Mouse (Mus musculus) MEL (cell line): ENCODE measurements around the gene Mrgpra6. TPM values are rescaled to one million over a fixed set of nuclear protein-coding genes. Genes with fewer than 3 reads are reported as not detected.
A peak's percentile ranks its signal among the peaks of the same experiment; 100 is the strongest.

Experiments
- DNase-seq: peaks from one replicate; pipeline ENCODE4 v3.0.0; 2011; ENCODE audit warnings: low read depth, low spot score
- H3K27ac ChIP-seq: 2 replicates; pipeline ENCODE4 v1.5.1; 2012; ENCODE audit warnings: low read depth, mild to moderate bottlenecking, control low read depth, low read length, moderate library complexity; ENCODE audit not compliant: control insufficient read depth
- H3K27me3 ChIP-seq, 2 experiments: fragments of 150-350 bp in 1 of 2; sonication (generic) in 1 of 2; 2 replicates each; pipeline ENCODE4 v1.6.1; 2012; ENCODE audit warnings: low read length in 2 of 2, mild to moderate bottlenecking in 2 of 2, improper control_type of control experiment in 1 of 2, moderate library complexity in 1 of 2; ENCODE audit not compliant: insufficient read depth in 2 of 2, control insufficient read depth in 1 of 2
- H3K36me3 ChIP-seq, 2 experiments: 2 replicates each; pipeline ENCODE4 v1.6.1; 2012 to 2014; ENCODE audit warnings: low read length in 2 of 2, improper control_type of control experiment in 1 of 2, inconsistent platforms in 1 of 2, mild to moderate bottlenecking in 1 of 2; ENCODE audit not compliant: insufficient read depth in 2 of 2, control insufficient read depth in 1 of 2
- H3K4me1 ChIP-seq, 2 experiments: fragments of 150-350 bp in 1 of 2; sonication (generic) in 1 of 2; 2 replicates each; pipeline ENCODE4 v1.6.1; 2012; ENCODE audit warnings: low read length in 2 of 2, improper control_type of control experiment in 1 of 2, mild to moderate bottlenecking in 1 of 2; ENCODE audit not compliant: insufficient read depth in 2 of 2, control insufficient read depth in 1 of 2
- H3K4me3 ChIP-seq, 2 experiments: fragments of 150-350 bp in 1 of 2; sonication (generic) in 1 of 2; 2 replicates each; pipeline ENCODE4 v1.5.1; 2012; ENCODE audit warnings: low read depth in 2 of 2, low read length in 2 of 2, mild to moderate bottlenecking in 2 of 2, moderate library complexity in 2 of 2, control low read depth in 1 of 2, improper control_type of control experiment in 1 of 2; ENCODE audit not compliant: control insufficient read depth in 1 of 2, insufficient read depth in 1 of 2
- H3K79me2 ChIP-seq: 2 replicates; pipeline ENCODE4 v1.6.1; 2012; ENCODE audit warnings: mild to moderate bottlenecking, low read length, moderate library complexity; ENCODE audit not compliant: control insufficient read depth, poor library complexity, insufficient read depth
- H3K9ac ChIP-seq: 2 replicates; pipeline ENCODE4 v1.6.1; 2012; ENCODE audit warnings: low read depth, mild to moderate bottlenecking, control low read depth, low read length, moderate library complexity; ENCODE audit not compliant: control insufficient read depth, poor library complexity, severe bottlenecking
- H3K9me3 ChIP-seq: fragments of 150-350 bp; sonication (generic); replicated peaks from 2 replicates; pipeline ENCODE4 v1.6.1; 2012; ENCODE audit warnings: mild to moderate bottlenecking, low read length, improper control_type of control experiment, moderate library complexity; ENCODE audit not compliant: insufficient read depth
- CTCF ChIP-seq, 3 experiments: IDR thresholded peaks in 2 of 3; conservative IDR thresholded peaks in 1 of 3; 2 replicates each; pipeline ENCODE4 v1.5.1; 2011 to 2012; ENCODE audit warnings: low read length in 3 of 3, low read depth in 2 of 3, mild to moderate bottlenecking in 2 of 3, improper control_type of control experiment in 1 of 3, inconsistent platforms in 1 of 3, mixed read lengths in 1 of 3, moderate library complexity in 1 of 3; ENCODE audit not compliant: control insufficient read depth in 1 of 3, insufficient read depth in 1 of 3, poor library complexity in 1 of 3, severe bottlenecking in 1 of 3
- ELF1 ChIP-seq: IDR thresholded peaks from 2 replicates; pipeline ENCODE4 v1.6.1; 2014; ENCODE audit warnings: low read depth, mild to moderate bottlenecking, inconsistent platforms, low read length, improper control_type of control experiment, moderate library complexity
- ETS1 ChIP-seq: IDR thresholded peaks from 2 replicates; pipeline ENCODE4 v1.6.1; 2012; ENCODE audit warnings: low read depth, mild to moderate bottlenecking, inconsistent platforms, low read length, improper control_type of control experiment, moderate library complexity
- JUND ChIP-seq: IDR thresholded peaks from 2 replicates; pipeline ENCODE4 v1.6.1; 2011; ENCODE audit warnings: low read depth, mild to moderate bottlenecking, improper control_type of control experiment, low read length
- MAZ ChIP-seq: IDR thresholded peaks from 2 replicates; pipeline ENCODE4 v1.6.1; 2012; ENCODE audit warnings: low read depth, mild to moderate bottlenecking, inconsistent platforms, low read length, improper control_type of control experiment
- MXI1 ChIP-seq: IDR thresholded peaks from 2 replicates; pipeline ENCODE4 v1.6.1; 2011; ENCODE audit warnings: mild to moderate bottlenecking, low read depth, low read length, improper control_type of control experiment
- MYB ChIP-seq: IDR thresholded peaks from 2 replicates; pipeline ENCODE4 v1.6.1; 2011; ENCODE audit warnings: mild to moderate bottlenecking, low read depth, low read length, improper control_type of control experiment
- NRF1 ChIP-seq: IDR thresholded peaks from 2 replicates; pipeline ENCODE4 v1.6.1; 2014; ENCODE audit warnings: low read depth, mild to moderate bottlenecking, inconsistent platforms, low read length, improper control_type of control experiment, moderate library complexity; ENCODE audit not compliant: poor library complexity, insufficient read depth, severe bottlenecking
- POLR2A ChIP-seq, 2 experiments: IDR thresholded peaks; 2 replicates each; pipeline ENCODE4 v1.6.1; 2011 to 2012; ENCODE audit warnings: low read length in 2 of 2, mild to moderate bottlenecking in 2 of 2, control low read depth in 1 of 2, improper control_type of control experiment in 1 of 2, low read depth in 1 of 2, moderate library complexity in 1 of 2; ENCODE audit not compliant: control insufficient read depth in 1 of 2, insufficient read depth in 1 of 2, poor library complexity in 1 of 2
- RAD21 ChIP-seq: IDR thresholded peaks from 2 replicates; pipeline ENCODE4 v1.6.1; 2011; ENCODE audit warnings: mild to moderate bottlenecking, low read depth, low read length, improper control_type of control experiment
- USF2 ChIP-seq, 2 experiments: IDR thresholded peaks; 2 replicates each; pipeline ENCODE4 v1.6.1; 2011 to 2012; ENCODE audit warnings: improper control_type of control experiment in 2 of 2, low read length in 2 of 2, borderline replicate concordance in 1 of 2, inconsistent platforms in 1 of 2, low read depth in 1 of 2, mild to moderate bottlenecking in 1 of 2; ENCODE audit not compliant: insufficient read depth in 1 of 2
- ZMIZ1 ChIP-seq: IDR thresholded peaks from 2 replicates; pipeline ENCODE4 v1.6.1; 2012; ENCODE audit warnings: low read depth, mild to moderate bottlenecking, inconsistent platforms, low read length, improper control_type of control experiment, moderate library complexity
- polyA plus RNA-seq, 2 experiments: library from polyadenylated mRNA; stranded (reverse) in 1 of 2; unstranded in 1 of 2; fragments of >175 nt in 1 of 2; fragments of >200 nt in 1 of 2; gene quantifications; 2 replicates each; pipeline versions ENCODE4 v1.2.1 to v1.2.4; 2012; ENCODE audit warnings: low replicate concordance in 2 of 2, low read depth in 1 of 2; ENCODE audit not compliant: insufficient read length in 2 of 2, insufficient read depth in 1 of 2, missing spikeins in 1 of 2
- total RNA-seq: library from RNA; depleted of rRNA; stranded (reverse); fragments of 300-350 nt; gene quantifications from 2 replicates; pipeline ENCODE4 v1.2.3, GENCODE M21; 2012

The Mrgpra6 gene
- total and polyA plus RNA-seq, 3 experiments, result not detected

DNA sequence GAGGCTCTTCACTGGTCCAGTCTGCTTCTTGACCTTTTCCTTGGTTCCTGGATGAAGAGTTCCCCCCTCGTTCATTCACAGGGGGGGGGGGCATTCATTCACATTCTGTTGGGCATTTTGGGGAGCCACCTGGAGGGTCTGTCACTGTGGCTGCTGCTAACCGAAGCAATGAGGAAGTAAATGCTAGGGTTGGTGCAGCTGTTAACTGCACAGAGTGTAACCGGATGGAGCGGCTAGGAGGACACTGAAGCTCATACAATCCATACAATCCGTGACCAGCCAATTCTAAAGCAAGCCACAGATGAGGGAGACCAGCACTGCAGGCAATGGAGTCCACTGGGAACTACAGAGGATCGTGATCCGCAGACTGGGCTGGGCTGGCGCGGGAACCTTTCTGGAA, 47.0 kb downstream of the Mrgpra6 start:
- no peaks in the 10 kb centered on the region for H3K4me1 ChIP-seq
- no peak for TF ChIP-seq ELF1
- no peaks in the 10 kb centered on the region for H3K9me3 ChIP-seq
- H3K79me2 ChIP-seq, result no peaks in the 10 kb centered on the region
- peaks cover 0 to under 1% of the 10 kb centered on the region in 2 experiments; a peak in 1 of 4 replicates for H3K27me3 ChIP-seq
- H3K4me3 ChIP-seq, result no peak overlapping the region
- no peak overlapping the region for H3K27ac ChIP-seq
- DNase-seq, result no peak
- H3K36me3 ChIP-seq, result no peaks in the 10 kb centered on the region
- no peak overlapping the region for H3K9ac ChIP-seq

DNA sequence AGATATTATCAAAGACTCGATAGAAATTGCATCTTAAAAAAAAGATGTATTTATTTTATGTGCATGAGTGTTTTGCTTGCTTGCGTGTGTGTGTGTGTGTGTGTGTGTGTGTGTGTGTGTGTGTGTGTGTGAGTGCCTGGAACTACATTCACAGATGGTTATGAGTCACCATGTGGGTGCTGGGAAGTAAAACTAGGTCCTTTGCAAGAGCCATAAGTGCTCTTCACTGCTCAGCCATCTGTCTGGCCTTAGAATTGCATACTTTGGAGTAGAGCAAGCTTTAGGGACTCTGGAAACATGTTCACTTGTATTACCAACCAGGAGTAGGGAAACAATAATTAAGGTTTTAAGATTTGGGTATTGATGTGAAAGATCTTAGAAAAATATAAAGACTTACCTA, 48.9 kb downstream of the Mrgpra6 start:
- H3K27ac ChIP-seq, result no peak overlapping the region
- no peaks in the 10 kb centered on the region for H3K36me3 ChIP-seq
- H3K9ac ChIP-seq, result no peak overlapping the region
- no peaks in the 10 kb centered on the region for H3K79me2 ChIP-seq
- H3K4me3 ChIP-seq, result no peak overlapping the region
- peaks cover 0 to 1% of the 10 kb centered on the region in 2 experiments; a peak in 1 of 4 replicates for H3K27me3 ChIP-seq
- no peaks in the 10 kb centered on the region for H3K9me3 ChIP-seq
- DNase-seq, result no peak
- no peak for TF ChIP-seq USF2 (IDR thresholded peaks at IDR 0.05; ENCODE audit: borderline replicate concordance in 1 of 2, insufficient read depth in 1 of 2, low read depth in 1 of 2, low read length in 2 of 2)
- no peak for TF ChIP-seq ETS1
- TF ChIP-seq MYB, result no peak
- TF ChIP-seq RAD21, result no peak
- TF ChIP-seq JUND, result no peak
- TF ChIP-seq ELF1, result no peak
- TF ChIP-seq MXI1, result no peak
- TF ChIP-seq NRF1, result no peak
- TF ChIP-seq CTCF (IDR thresholded peaks at IDR 0.05 in 2 of 3, conservative IDR thresholded peaks at IDR 0.05 in 1 of 3; ENCODE audit: control insufficient read depth in 1 of 3, insufficient read depth in 1 of 3, low read depth in 2 of 3, low read length in 3 of 3, poor library complexity in 1 of 3, severe bottlenecking in 1 of 3), result no peak
- no peak for TF ChIP-seq ZMIZ1
- TF ChIP-seq, all 39 proteins: peak for 0
- H3K4me1 ChIP-seq, result no peaks in the 10 kb centered on the region

DNA sequence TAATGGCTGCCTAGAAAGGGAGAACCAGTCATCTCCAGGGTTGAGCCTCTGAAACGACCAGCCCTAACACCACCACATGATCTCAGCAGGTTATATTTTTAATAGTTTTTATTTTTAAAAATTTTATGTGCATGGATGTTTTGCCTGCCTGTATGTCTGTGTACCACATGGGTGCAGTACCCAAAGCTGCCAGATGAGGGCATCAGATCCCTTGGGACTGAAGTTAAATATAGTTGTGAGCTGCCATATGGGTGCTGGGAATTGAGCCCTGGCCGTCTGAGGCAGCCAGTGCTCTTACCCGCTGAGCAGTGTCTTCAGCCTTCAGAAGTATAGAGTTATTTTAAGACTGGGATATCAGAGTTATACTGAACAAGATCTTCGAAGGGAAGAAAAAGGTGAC, 49.3 kb downstream of the Mrgpra6 start:
- peak; percentile 34 for DNase-seq
- H3K4me1 ChIP-seq, result no peaks in the 10 kb centered on the region
- TF ChIP-seq ETS1 (no peak), RAD21 (peak; percentile 30), MAZ (no peak), CTCF (IDR thresholded peaks at IDR 0.05 in 2 of 3, conservative IDR thresholded peaks at IDR 0.05 in 1 of 3; ENCODE audit: control insufficient read depth in 1 of 3, insufficient read depth in 1 of 3, low read depth in 2 of 3, low read length in 3 of 3, poor library complexity in 1 of 3, severe bottlenecking in 1 of 3) (peak; percentile 32 to 48 (median 43)), POLR2A (IDR thresholded peaks at IDR 0.05; ENCODE audit: control insufficient read depth in 1 of 2, insufficient read depth in 1 of 2, low read depth in 1 of 2, low read length in 2 of 2, poor library complexity in 1 of 2) (no peak)

More for the DNA sequence above, 49.3 kb downstream of the Mrgpra6 start:
- Histone ChIP-seq H3K9me3 (no peaks in the 10 kb centered on the region), H3K4me3 (no peak overlapping the region), H3K9ac (no peak overlapping the region), H3K27me3 (peaks cover 0 to 1% of the 10 kb centered on the region in 2 experiments; a peak in 1 of 4 replicates), H3K36me3 (no peaks in the 10 kb centered on the region), H3K79me2 (no peaks in the 10 kb centered on the region), H3K27ac (no peak overlapping the region)
